Mouse (Mus musculus): ENCODE results near the gene Mcl1.

Gene Mcl1

DNA sequence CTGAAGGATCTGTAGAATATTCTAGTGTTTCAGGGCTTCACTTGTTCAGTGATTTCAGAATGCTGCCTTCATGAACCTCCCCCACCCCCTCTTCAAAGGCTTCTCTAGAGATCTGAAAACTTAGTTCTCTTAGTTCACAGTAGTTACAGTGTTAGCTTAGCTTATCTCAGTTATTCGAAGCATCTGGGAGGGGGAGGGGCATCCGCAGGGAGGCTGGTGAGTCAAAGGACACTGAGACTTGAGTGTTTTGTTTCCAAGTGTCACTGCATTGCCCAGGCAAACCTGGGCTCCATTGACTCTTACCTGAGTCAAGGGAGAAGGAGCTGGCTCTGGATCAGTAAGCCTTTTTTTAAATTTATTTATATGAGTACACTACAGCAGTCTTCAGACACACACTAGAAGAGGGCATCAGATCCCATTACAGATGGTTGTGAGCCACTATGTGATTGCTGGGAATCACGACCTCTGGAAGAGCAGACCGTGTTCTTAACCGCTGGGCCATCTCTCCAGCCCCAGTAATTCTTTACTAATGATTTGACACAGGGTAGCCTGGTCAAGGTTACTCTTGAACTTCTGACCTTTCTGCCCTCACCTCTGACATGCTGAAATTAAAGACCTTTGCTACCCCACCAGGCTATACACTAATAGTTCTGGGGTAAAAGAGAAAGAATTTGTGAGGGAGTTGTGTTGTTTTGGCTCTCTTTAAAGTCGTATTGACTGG, 7.7 kb downstream of the Mcl1 start:
- in situ Hi-C loops (cut with MboI, MseI) = no loop called here

DNA sequence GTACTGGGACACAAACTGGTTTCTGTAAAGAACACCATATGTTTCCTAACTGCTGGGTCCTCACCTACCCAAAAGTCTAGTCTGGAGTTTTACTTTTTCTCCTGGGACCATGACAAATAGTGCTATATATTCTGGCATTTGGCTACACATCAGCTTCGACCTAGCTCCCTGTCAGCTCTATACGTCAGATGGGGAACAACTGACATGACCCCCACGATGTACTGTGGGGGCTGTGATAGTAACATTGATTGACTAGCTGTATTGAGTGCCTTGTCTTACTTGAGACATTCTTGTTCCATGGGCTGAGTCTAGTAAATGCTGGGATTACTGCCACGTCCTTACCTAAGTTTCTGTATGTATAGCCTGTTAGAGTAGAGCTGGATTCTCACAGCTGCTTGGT, 8.9 kb downstream of the Mcl1 start:
- in situ Hi-C loops (cut with MboI, MseI) = no loop called here

DNA sequence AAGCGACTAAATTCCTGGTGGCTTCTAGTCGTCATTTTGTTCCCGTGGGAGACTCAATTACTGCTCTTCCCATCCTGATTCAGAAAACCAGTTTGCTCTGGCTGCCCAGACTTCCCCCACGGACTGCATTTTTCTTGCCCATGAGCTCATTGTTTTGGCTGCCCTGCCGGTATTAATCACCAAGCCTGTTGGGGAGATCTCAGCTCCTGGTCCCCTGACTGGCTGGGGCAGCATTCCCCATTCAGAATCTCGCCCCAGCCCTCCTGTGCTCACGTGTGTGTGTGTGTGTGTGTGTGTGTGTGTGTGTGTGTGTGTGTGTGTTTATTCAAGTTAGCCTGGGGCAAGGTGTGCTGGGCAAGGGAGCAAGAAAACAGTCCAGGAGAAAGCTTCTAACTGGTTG, 9.4 kb downstream of the Mcl1 start:
- in situ Hi-C loops (cut with MboI, MseI) = no loop called here

DNA sequence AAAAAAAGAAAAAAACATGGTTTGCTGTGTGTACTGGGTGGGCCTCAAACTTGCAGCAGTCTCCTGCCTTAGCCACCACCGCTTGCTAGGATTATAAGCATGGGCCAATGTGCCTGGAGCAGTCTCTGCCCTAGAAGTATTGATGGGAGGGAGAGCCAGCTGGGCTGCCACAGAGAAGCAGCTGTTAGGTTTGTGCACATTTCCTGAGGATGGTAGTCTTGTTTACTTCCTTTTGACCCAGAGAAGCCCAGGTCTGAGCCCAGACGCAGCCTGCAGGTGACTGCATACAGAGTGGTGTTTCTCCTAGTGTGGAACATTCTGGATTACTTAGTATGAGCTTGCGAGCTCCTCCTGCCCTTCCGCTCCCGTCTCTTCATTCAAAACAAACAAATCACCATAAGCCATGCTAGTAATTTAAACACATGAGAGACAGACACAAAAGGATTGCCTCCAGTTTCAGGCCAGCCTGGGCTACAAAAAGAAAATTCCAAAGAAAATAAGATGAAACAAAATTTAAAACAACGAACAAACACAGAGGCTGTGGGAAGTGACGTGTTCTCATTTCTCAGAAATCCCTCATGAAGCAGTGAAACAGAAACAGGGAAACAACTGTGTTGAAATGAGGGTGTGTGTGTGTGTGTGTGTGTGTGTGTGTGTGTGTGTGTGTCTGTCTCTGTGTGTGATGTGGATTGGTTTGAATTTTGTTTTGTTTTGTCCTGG, 10.2 kb downstream of the Mcl1 start:
- in situ Hi-C loops (cut with MboI, MseI) = no loop called here

DNA sequence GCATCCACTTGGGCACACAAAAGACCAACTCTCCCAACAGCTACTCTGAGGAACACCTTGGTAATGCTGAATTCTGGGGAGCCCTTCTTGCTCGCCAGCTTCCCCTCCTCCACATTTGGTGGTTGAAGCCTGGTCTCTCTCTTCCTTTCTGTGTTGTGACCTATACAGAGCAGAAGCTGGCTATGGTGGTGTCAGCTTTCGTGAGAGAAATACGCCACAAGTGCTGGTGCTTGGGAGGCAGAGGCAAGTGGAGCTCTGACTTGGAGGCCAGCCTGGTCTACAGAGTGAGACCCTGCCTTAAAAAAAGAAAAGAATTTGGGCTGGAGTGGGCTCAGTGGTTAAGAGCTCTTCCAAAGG, 10.7 kb downstream of the Mcl1 start:
- in situ Hi-C loops (cut with MboI, MseI) = no loop called here

DNA sequence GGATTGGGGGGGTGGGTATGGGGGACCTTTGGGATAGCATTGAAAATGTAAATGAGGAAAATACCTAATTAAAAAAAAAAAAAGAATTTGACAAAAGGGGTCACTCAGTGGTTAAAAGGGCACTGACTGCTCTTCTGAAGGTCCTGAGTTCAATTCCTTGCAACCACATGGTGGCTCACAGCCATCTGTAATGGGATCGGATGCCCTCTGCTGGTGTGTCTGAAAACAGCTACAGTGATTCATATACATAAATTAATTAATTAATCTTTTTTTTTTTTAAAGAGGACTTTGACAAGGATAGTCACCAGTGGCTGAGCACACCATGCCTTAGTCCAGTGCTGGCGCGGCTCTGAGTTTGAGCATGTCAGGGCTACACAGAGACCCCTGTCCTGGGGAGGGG, 11.8 kb downstream of the Mcl1 start:
- in situ Hi-C loops (cut with MboI, MseI) = loop anchor here (10.0 kb wide), 1 partner anchor 594 kb away; the partner anchor contains the start of genes Hist2h2bb, Hist2h3b and Hist2h4

DNA sequence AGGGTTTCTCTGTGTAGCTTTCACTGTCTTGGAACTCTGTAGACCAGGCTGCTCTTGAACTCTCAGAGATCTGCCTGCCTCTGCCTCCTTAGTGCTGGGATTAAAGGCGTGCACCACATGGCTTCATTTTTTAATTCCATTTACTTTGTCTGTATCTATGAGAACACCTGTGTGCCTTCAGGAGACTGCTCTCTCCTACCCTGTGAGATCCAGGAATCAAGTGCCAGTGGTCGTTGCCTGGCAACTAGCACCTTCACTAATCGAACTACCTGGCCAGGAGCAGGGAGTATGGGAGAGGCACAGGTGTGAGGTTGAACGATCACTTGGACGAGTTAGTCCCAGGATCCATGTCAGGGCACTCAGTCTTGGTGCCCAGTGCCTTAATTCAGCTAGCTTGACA, 12.6 kb downstream of the Mcl1 start:
- in situ Hi-C loops (cut with MboI, MseI) = loop anchor here (10.0 kb wide), 1 partner anchor 594 kb away; the partner anchor contains the start of genes Hist2h2bb, Hist2h3b and Hist2h4

DNA sequence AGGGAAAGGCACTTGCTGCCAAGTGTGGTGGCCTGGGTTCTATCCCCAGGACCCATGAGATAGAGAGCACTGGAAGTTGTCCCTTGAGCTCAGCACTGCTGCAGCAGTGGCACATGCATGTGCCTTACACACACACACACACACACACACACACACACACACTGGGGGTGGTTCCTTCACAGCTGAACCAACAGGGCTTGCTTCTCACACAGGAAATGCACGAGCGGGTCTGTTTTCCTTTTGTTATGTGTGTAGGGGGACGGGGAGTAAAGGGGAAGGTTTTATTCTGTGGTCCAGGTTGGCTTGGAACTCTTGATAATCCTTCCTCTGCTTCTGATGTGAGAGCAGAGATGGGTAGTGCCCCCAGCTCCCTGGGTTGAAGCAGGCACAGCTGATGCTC, 13.9 kb downstream of the Mcl1 start:
- in situ Hi-C loops (cut with MboI, MseI) = loop anchor here (10.0 kb wide), 1 partner anchor 592 kb away; the partner anchor contains the start of genes Hist2h2bb, Hist2h3b and Hist2h4

DNA sequence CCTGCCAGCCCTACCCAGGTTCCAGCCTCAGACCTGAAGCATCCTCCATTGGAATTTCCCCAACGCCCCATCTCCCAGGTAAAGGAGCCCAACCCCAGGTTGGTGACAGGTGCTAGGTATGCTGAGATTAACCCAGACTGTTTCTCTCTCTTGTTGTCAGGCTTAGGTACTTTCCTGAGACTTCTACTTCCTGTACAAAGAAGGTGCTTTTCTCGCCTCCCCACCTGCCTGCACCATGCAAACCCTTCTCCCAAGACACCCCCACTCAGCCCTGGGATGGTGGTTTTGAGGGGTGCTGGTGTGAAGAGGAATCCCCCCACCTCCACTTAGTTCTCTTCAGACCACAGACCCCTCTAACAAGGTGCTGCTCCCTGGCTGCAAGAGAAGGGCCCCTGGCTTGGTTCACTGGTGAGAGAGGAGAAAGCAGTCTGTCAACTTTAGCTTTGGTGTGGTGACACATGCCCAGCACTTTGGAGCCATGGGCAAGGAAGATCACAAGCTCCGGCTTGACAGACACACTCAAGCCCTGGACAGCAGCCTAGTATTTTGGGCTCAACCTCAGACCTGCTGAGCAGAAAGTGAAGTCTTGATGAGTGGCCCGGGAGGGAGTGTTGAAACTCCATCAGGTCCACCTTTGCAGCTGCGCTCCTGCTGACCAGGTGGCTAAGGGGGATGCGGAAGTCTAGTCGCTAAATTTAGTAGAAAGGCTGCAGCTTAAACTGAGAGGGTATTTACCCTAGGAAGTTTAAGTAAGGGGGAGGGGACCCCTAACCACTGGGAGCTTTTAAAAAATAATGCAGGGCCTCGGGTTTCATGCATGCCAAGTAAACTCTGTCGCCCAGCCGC, 14.5 kb downstream of the Mcl1 start:
- in situ Hi-C loops (cut with MboI, MseI) = loop anchor here (10.0 kb wide), 1 partner anchor 592 kb away; the partner anchor contains the start of genes Hist2h2bb, Hist2h3b and Hist2h4

DNA sequence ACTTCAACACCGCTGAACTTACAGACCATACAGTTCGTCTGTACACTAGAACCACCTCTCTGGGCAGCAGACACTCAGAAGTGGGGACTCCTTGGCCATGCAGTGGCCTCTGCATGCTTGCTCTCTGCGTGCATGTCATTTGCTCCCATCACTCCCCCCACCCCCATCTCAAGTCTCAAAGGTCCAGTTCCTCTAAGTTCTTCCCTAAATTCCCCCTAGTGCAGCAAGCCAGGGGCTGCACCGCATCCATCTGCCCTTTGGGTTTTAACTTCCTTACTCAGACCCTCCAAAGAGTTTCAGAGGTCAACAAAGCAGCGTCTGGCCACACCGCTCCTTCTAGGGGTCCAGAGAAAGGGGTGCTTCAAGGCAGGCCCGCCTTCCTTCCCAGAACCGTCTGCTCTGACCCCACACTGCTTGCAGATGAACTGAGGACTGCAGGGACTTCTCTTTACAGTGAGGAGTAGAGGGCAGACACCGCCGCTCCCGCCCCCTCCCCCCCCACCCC, 15.2 kb downstream of the Mcl1 start:
- in situ Hi-C loops (cut with MboI, MseI) = loop anchor here (10.0 kb wide), 1 partner anchor 591 kb away; the partner anchor contains the start of genes Hist2h2bb, Hist2h3b and Hist2h4

DNA sequence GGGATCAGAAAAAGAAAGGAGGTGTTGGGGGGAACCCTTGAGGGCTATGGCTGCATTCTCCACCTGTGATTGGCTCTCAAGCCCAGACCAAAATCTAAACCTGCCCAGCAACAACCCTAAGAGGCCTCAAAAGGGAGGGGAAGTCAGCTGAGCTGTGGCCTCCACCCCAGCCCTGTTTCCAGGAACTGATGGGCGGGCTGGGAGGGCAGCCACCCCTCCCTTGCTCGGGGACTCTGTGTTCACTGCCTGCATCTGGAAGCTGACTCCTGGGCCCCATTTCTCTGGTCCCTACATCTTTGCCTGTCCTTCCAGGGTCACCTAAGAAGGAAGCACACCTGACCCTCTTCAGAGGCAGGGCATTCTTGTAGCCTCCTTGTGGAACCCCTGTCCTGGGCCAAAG, 15.6 kb downstream of the Mcl1 start:
- in situ Hi-C loops (cut with MboI, MseI) = loop anchor here (10.0 kb wide), 1 partner anchor 591 kb away; the partner anchor contains the start of genes Hist2h2bb, Hist2h3b and Hist2h4

DNA sequence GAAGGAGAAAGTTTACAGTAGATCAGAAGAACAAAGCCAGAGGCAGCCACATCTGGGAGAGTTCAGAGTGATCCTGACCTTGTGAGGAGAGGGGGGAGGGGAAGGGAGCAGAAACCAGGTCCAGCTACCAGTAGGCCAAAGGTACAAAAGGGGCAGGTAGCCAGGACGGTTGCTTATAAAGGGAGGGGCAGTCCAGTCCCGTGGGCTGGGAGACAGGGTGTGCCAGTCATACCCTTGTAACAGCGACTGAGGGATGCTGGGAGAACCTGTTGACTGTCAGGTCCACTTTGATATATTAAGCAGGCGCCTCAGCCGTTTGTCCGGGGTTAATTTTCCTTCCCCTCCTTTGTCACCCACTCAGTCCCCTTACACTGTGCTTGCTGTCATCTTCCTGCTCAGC, 16.2 kb downstream of the Mcl1 start:
- in situ Hi-C loops (cut with MboI, MseI) = loop anchor here (10.0 kb wide), 1 partner anchor 590 kb away; the partner anchor contains the start of genes Hist2h2bb, Hist2h3b and Hist2h4

DNA sequence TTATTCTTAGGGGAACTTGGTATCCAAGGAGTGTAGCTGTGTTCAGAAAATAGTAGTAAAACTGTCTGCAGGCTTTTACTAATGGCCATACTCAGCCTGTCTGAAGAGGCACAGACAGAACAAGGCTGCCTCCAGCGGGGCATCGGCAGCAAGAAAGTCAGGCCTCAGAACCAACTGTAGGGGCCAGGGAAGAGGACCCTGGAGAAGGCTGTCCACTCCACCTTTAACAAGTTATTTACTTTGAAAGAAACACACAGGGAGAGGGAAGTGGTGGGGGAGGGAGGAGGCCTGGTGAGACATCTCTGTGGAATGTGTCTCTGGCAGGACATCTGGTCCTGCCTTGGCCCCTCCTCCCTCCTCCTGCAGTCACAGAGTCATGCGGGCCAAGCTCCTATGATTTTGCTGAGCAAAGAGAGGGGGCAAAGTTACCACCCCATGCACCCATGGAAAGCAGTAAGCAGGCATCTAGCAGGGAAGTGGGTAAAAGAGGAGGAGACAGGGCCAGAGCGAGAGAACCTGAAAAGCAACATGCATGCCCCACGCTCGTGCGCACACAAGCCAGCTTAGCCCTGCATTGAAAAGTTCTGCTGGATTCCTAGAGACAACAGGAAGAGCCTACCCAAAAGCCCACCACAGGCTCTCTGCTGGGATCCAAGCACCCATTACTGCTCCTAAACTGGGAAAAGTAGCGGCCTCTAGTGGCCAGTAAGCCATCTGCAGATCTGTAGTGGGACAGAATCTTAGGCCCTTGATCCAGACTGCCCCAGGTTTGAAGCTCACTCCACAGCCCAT, 16.9 kb downstream of the Mcl1 start:
- in situ Hi-C loops (cut with MboI, MseI) = loop anchor here (10.0 kb wide), 1 partner anchor 589 kb away; the partner anchor contains the start of genes Hist2h2bb, Hist2h3b and Hist2h4

DNA sequence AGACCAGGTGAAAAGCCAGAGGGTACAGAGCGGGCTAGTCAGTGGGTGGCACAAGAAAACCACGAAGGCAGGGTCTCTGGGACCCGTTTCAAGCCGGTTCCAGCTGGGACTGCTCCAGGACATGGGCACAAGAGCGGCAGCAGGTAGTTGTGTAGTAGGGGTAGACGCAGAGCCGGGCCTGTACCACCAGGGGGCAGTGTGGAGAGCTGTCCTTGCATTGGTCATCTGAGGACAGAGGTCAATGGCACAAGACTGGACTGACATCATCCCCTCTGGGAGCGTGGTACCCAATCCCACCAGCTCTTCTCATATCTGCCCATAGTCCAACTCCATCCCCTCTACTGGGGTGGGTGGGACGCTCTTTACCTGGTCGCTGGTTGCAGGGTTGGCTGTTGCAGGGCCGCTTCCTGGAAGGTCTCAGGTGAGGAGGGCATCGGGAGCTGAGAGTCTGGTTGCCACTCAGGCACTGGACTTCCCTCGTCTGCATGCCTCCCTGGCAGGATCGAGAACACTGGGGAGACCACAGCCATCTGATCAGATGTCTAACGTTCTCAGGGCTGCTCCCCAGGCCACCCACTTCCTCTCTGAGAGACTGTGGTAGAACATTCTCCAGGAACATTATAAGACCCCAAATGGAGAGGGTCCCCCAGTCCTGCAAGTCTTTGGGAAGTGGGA, 18.3 kb downstream of the Mcl1 start:
- in situ Hi-C loops (cut with MboI, MseI) = loop anchor here (10.0 kb wide), 1 partner anchor 588 kb away; the partner anchor contains the start of genes Hist2h2bb, Hist2h3b and Hist2h4

DNA sequence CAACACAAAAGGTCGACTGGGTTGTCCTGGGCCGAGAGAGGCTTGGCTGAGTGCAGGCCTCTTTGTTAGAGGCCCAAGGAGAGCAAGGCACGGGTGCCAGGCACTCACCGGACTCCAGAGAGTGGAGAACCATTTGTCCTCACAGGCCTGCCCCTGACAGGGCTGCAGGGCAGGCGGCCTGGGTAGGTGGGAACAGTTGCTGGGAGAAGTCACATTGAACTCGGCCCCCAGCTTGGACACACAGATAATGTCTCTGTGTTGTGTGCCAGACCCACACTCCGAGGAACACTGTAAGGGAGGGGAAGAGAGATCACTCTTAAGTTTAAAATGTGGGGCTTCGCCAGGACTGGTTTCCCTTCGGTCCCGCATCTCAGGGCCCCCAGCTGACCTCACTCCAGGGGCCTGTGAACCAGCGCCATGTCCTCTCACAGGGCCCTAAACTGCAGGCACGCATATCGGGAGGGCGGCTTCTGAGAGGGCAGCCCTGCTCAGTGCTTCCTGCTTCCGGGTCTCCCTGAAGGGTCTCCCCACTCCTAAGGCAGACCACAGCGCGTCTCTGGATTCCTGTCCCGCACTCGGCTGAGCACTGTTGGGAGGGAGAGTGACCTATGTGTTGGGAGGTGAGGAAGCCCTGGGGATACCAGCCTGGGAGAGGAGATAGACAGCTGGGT, 19.0 kb downstream of the Mcl1 start:
- in situ Hi-C loops (cut with MboI, MseI) = loop anchor here (10.0 kb wide), 1 partner anchor 587 kb away; the partner anchor contains the start of genes Hist2h2bb, Hist2h3b and Hist2h4

DNA sequence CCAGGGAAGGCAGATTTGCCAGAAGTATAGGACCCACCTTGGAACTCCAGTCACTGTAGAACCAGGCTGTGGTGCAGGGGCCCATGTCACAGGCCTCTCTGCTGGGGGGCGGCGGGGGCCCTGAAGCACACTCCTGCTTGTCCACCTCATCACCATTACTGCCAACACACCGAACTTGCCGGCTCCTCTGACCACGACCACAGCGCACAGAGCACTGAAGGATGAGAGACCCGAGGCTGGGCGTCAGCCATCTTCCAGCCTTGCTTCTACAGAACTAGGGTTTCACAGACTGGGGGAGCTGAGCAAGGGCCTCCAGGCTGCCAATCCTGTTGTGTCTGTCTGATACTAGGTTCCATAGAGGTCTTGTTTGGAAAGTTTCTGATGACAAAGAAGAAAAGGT, 21.0 kb downstream of the Mcl1 start:
- in situ Hi-C loops (cut with MboI, MseI) = loop anchor here (10.0 kb wide), 1 partner anchor 585 kb away; the partner anchor contains the start of genes Hist2h2bb, Hist2h3b and Hist2h4

DNA sequence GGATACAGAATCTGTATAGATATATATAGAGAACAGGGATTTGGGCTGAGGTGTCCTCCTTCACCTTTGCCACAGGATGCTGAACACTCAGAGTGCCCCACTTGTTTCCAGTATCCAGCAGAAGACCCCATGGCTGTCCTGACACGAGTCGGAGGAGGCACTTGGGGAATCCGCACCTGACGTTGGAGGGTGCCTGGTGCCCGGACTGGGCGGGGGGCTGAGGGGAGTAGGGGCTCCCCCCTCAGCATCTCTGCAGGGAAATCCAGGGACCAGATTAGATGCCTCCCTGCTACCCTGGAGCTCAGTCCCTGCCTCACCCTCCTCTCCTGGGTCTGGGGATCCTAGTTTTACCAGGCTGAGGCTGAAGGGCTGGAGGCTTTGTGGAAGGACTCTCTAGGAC, 22.1 kb downstream of the Mcl1 start:
- in situ Hi-C loops (cut with MboI, MseI) = no loop called here

DNA sequence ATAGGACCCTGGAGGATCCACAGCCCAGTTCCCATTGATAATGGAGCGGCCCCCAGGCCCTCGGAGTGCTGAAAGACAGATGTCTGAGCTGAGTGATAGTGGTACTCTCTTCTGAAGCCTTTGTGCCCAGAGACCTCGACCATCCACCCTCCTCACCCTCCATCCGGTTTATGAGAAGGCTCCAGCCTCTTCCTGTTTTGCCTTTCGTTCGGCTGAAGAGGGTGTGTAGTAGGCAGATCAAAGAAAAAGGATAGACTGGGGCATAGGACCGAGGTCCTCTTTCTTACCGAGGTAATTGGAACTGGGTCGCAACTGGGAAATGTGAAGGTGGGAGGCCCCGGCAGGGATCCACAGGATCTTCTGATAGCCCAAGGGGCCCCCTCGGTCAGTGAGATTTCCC, 22.8 kb downstream of the Mcl1 start:
- in situ Hi-C loops (cut with MboI, MseI) = no loop called here

DNA sequence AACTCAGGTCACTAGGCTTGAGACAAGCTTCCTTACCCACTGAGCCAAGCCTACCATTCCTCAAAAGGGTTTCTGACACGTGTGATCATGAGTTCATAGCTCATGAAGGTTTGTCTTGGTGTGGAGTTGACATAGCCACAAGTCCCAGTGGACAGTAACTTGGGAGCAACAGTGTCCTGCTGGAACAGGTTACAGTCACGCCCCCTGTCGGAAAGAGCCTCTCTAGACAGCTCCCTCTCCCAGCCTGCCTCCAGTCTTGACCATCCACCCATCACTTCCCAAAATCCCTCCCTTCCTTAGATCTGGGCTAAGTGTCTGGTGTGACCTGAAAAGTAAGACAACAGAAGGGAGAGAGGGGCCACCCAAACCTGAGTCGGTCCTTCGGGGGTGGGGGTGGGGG, 24.3 kb downstream of the Mcl1 start:
- in situ Hi-C loops (cut with MboI, MseI) = no loop called here

Measured in T-helper 2 cell (primary cell).